Mouse (Mus musculus) testis, adult 2 months (tissue): ENCODE results near the gene Epb41l2. TPM values are rescaled to one million over a fixed set of nuclear protein-coding genes. Genes with fewer than 3 reads are reported as not detected.

Experiments used
- H3K27ac ChIP-seq: fragments of 200-500 bp; 2 replicates; pipeline ENCODE4 v1.5.1; 2012; ENCODE audit warnings: low read depth, low read length; ENCODE audit not compliant: control insufficient read depth, insufficient read depth
- H3K27me3 ChIP-seq: fragments of 200-500 bp; 2 replicates; pipeline ENCODE4 v1.6.1; 2012; ENCODE audit warnings: mild to moderate bottlenecking, low read length, moderate library complexity; ENCODE audit not compliant: control insufficient read depth, insufficient read depth
- H3K36me3 ChIP-seq: fragments of 200-500 bp; 2 replicates; pipeline ENCODE4 v1.6.1; 2012; ENCODE audit warnings: mild to moderate bottlenecking, low read length; ENCODE audit not compliant: control insufficient read depth, insufficient read depth
- H3K4me1 ChIP-seq: fragments of 200-500 bp; 2 replicates; pipeline ENCODE4 v1.6.1; 2012; ENCODE audit warnings: low read length; ENCODE audit not compliant: control insufficient read depth, insufficient read depth
- H3K4me3 ChIP-seq: fragments of 200-500 bp; 2 replicates; pipeline ENCODE4 v1.5.1; 2012; ENCODE audit warnings: low read depth, mild to moderate bottlenecking, low read length, moderate library complexity, mixed read lengths; ENCODE audit not compliant: control insufficient read depth
- CTCF ChIP-seq: fragments of 200-500 bp; IDR thresholded peaks from 2 replicates; pipeline ENCODE4 v1.5.1; 2012; ENCODE audit warnings: low read depth, mild to moderate bottlenecking, inconsistent platforms, low read length, moderate library complexity; ENCODE audit not compliant: control insufficient read depth, insufficient read depth, insufficient replicate concordance
- POLR2A ChIP-seq: fragments of 200-500 bp; IDR thresholded peaks from 2 replicates; pipeline ENCODE4 v1.6.1; 2012; ENCODE audit warnings: low read depth, mild to moderate bottlenecking, inconsistent platforms, low read length, moderate library complexity; ENCODE audit not compliant: control insufficient read depth
- polyA plus RNA-seq: library from polyadenylated mRNA; depleted of rRNA; stranded (reverse); fragments of >200 nt; gene quantifications from 2 replicates; pipeline ENCODE4 v1.2.3, GENCODE M21; 2012

Epb41l2 gene
- polyA plus RNA-seq, 1 experiment = 162 TPM

DNA sequence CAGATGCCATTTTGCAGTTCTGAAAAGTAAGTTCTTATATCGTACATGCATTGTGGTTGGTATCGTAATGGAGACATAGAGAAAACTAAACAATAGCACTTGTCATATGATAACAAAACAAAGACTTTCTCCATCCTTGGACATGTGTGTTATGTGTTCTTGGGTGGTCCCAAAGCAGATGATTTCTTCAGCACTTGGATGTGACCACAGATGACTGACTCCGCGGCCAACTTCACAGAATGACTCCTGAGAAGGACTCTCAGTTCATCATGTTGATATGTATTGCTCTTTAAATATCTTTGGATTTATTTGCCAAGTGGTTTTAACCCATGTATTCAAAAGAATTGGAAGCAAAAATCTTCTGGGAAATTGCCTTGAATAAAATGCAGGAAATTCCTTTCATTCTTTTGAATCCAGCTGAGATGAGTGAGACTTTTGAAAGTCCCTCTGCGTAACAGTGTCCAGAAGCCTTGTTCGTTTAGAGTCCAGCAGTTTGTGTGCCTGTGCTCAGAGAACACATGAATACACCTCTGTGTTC, 52.3 kb downstream of the Epb41l2 start:
- no peaks in the 10 kb centered on the region for H3K27me3 ChIP-seq
- H3K4me1 ChIP-seq = no peaks in the 10 kb centered on the region
- no peaks in the 10 kb centered on the region for H3K36me3 ChIP-seq
- H3K4me3 ChIP-seq = no peak overlapping the region
- no peak overlapping the region for H3K27ac ChIP-seq
- TF ChIP-seq CTCF = no peak

DNA sequence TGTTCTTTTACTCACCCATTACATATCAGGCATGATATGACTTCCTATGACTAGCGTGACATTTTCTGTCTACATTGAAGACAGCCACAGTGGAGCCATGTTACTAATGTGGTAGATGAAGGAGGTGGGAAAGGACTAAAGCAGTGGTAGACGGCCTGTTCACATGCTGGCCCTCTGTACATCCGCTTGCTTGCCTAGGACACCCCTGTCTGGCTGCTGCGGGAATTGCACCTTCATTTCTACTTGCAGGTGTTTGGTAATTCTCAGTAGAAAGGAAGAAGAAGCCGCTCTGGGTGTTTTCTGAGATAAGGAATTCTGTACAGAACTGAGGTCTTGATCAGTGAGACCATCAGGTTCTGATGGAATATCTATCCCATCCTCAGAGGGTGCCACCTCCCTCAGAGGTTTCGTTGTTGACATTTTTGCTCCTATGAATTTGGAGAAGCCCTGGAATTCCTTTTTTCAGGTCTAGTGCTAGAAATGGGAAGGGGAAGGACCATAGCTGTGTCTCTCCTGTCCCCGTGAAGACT, 55.7 kb downstream of the Epb41l2 start:
- H3K27me3 ChIP-seq = no peaks in the 10 kb centered on the region
- H3K36me3 ChIP-seq = no peaks in the 10 kb centered on the region
- TF ChIP-seq POLR2A (no peak), CTCF (no peak; the same call in 1 of the 2 replicates)
- no peak overlapping the region for H3K27ac ChIP-seq
- H3K4me3 ChIP-seq = no peak overlapping the region
- H3K4me1 ChIP-seq = no peaks in the 10 kb centered on the region

DNA sequence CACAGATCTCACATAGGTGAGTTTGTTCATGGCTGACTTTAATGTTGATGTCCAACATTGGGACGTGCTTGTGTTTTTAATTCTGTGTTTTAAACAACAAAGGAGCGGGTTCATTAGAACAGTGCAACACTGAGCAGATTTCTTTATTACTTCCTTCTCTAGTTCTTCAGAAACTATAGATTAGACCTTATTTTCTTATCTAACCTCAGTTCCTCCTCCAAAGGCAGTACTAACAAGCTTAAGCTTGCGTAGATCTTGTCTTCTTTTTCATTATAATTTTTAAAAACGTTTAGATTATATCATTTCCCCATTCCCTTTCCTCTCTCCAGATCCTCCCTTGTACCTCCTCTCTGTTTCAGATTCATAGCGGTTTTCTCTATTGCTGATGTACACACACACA, 57.1 kb downstream of the Epb41l2 start:
- no peak for TF ChIP-seq CTCF
- no peak for TF ChIP-seq POLR2A
- Histone ChIP-seq H3K36me3 (no peaks in the 10 kb centered on the region), H3K27me3 (no peaks in the 10 kb centered on the region), H3K4me1 (no peaks in the 10 kb centered on the region), H3K27ac (no peak overlapping the region), H3K4me3 (no peak overlapping the region)

DNA sequence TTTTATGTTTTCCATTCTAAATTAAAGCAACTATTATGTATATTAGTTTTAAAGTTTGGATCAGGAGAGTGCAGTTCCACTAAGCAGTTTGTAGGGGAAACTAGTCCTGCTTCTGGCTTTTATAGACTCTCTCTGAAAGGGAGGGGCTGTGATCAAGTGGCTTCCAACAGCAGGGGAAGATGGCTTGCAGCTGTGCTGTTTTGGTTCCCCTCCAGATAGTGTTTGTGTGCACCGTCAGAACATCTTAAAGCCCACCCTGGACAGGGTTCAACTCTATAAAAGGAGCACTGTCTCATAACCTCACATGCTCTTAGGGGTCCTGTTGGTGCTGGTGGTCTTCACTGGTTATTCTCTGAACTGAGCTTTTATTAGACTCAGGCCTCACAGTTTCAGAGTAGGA, 66.5 kb downstream of the Epb41l2 start:
- Histone ChIP-seq H3K4me1 (peaks cover 4% of the 10 kb centered on the region; the same call in 1 of the 2 replicates), H3K4me3 (no peak overlapping the region), H3K27ac (peak overlapping the region; percentile 68), H3K27me3 (no peaks in the 10 kb centered on the region), H3K36me3 (no peaks in the 10 kb centered on the region)
- TF ChIP-seq CTCF (no peak), POLR2A (no peak)

DNA sequence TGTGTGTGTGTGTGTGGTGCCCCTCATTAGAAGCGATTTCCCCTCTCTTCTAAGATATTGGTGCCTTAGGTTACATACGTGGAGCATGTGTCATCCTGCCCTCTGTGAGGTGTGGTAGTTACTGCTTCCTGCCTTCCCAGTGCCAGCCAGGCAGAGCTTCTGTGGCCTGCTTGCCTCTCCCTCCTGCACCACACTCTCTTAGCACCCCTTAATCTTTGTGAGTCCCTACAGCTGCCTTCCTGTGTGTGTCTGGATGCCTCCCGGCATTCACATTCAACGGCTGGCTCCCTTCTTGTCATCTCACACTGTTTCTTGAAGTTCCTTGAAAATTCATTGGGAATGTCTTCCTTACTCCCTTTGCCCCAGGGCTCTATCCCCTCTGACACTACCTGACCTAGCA, 67.2 kb downstream of the Epb41l2 start:
- H3K27me3 ChIP-seq = no peaks in the 10 kb centered on the region
- peak overlapping the region; percentile 76 for H3K27ac ChIP-seq
- peaks cover 4% of the 10 kb centered on the region; the same call in 1 of the 2 replicates for H3K4me1 ChIP-seq
- H3K4me3 ChIP-seq = no peak overlapping the region
- no peak for TF ChIP-seq POLR2A
- TF ChIP-seq CTCF = no peak
- H3K36me3 ChIP-seq = no peaks in the 10 kb centered on the region

DNA sequence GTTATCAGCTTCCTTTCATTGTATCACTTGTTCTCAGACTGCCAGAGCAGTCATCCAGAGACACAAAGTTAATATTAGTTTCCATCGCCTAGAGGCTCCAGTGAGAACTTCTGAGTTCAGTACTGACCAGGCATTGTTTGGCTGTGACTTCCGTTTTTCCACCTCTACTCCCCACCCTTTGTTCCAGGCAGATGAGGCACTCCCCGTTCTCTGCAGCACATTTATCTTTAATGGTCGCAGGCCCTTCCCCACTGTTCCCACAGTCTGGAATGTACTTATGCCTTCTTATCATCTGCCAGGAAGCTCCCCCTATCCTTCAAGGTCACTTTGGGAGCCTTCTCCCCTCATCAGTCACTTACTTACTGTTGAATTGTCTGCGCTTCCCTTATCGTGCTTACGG, 67.9 kb downstream of the Epb41l2 start:
- Histone ChIP-seq H3K27me3 (no peaks in the 10 kb centered on the region), H3K36me3 (no peaks in the 10 kb centered on the region), H3K27ac (no peak overlapping the region; the same call in 1 of the 2 replicates), H3K4me1 (peaks cover 4% of the 10 kb centered on the region; the same call in 1 of the 2 replicates), H3K4me3 (no peak overlapping the region)
- TF ChIP-seq POLR2A (no peak), CTCF (no peak)

DNA sequence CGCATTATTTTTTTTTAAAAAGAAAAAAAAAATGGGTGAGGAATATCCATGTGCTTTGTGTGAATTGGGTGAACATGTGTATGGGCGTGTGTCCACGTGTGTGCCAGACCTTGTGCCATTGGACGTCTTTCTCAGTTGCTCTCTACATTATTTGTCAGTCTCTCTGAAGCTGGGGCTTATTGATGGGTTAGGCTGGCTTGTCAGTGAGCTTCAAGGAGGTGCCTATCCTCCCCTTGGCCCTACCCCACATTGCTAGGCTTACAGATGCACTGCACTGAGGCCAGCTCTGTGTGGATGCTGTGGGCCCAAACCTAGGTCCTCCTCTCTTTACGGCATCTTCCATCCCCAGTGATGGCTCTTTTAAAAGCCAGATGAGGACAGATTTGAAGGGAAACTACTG, 69.1 kb downstream of the Epb41l2 start:
- no peak overlapping the region for H3K4me3 ChIP-seq
- TF ChIP-seq CTCF (no peak), POLR2A (no peak)
- H3K36me3 ChIP-seq = no peaks in the 10 kb centered on the region
- no peak overlapping the region for H3K27ac ChIP-seq
- H3K4me1 ChIP-seq = peaks cover 4% of the 10 kb centered on the region; the same call in 1 of the 2 replicates
- H3K27me3 ChIP-seq = no peaks in the 10 kb centered on the region
